Mouse (Mus musculus): Measurements from ENCODE around the gene Abat. TPM values are rescaled to one million over a fixed set of nuclear protein-coding genes. Genes with fewer than 3 reads are reported as not detected.

Gene Abat
- polyA plus RNA-seq, 2 experiments, result 19.1 to 23.2 TPM

DNA sequence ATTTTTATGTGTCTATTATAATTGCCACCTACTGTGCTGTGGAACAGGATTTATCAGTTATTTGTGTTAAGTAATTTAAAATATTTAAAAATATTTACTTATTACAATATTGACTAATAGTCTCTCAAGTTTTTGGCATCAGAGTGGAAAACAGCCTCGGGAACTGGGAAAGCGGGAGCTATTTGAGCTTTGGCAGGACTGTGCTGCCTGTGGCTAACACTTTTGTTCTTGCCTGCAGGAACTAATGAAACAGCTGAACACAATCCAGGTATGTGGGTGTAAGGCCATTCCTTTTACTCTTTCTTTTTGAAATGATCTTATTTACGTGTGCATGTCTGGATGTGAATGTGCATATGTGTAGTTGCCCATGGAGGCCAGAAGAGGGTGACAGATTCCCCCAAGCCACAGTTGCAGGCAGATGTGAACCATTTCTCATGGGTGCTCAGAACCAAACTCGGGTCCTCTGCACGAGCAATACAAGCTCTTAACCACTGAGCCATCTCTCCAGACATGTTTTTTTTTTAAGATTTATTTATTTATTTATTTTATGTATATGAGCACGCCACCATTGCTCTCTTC is 68.5 kb downstream of the Abat start:
- no peak for DNase-seq (ENCODE audit: low spot score)
- no peak for TF ChIP-seq POLR2A (IDR thresholded peaks at IDR 0.05; ENCODE audit: borderline replicate concordance, extremely low read depth, insufficient read depth, insufficient read length)

DNA sequence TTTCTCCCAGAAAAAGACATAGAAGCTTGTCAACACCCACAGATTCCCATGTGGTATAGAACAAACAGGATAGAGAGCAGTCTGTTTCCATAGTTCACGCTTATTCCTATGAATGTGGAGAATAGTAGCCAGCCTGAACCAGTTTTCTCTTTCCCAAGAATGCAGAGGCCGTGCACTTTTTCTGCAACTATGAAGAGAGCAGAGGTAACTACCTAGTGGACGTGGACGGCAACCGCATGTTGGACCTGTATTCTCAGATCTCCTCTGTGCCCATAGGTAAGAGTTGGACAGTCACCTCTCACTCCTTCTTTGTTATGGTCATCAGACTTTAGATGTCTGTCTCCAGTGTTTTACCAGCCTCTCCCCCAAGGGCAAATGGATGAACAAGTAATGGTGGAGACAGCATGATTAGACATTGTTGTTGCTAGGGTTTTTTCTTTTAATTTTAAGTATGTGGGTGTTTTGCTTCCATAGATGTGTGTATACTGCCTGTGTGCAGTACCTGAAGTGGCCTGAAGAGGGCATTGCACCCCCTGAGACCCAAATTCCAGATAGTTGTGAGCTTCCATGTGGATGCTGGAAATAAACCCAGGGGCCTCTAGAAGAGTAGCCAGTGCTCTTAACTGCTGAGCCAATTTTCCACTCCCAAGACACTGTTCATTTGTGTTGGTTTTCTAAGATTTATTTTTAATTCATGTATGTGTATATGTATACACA is 69.5 kb downstream of the Abat start:
- H3K4me3 ChIP-seq (replicated peaks; ENCODE audit: low read length), result no peak overlapping the region
- no peak overlapping the region for H3K4me2 ChIP-seq (replicated peaks; ENCODE audit: low read depth, low read length, severe bottlenecking)
- peaks cover 38% of the 10 kb centered on the region for H3K36me3 ChIP-seq (ENCODE audit: control insufficient read depth, insufficient read depth, low read length)
- H3K4me1 ChIP-seq (ENCODE audit: control insufficient read depth, insufficient read depth, low read length), result no peaks in the 10 kb centered on the region
- no peak for DNase-seq (ENCODE audit: low spot score)
- no peaks in the 10 kb centered on the region for H3K27me3 ChIP-seq (ENCODE audit: control insufficient read depth, insufficient read depth, low read length)
- TF ChIP-seq POLR2A (IDR thresholded peaks at IDR 0.05; ENCODE audit: borderline replicate concordance, extremely low read depth, insufficient read depth, insufficient read length), result no peak
- no peaks in the 10 kb centered on the region for H3K9me3 ChIP-seq (ENCODE audit: control insufficient read depth, low read length)
- no peak overlapping the region for H3K9ac ChIP-seq (ENCODE audit: low read depth, low read length, severe bottlenecking)
- ATAC-seq (ENCODE audit: low FRiP score, low read depth), result no peak
- 96% methylated on average over 5 of the region's 5 CpGs for WGBS
- H3K27ac ChIP-seq (replicated peaks; ENCODE audit: low read depth, low read length), result no peak overlapping the region

More for the DNA sequence above, 68.5 kb downstream of the Abat start:
- H3K9me3 ChIP-seq (ENCODE audit: control insufficient read depth, low read length), result no peaks in the 10 kb centered on the region
- no peak for ATAC-seq (ENCODE audit: low FRiP score, low read depth)
- H3K9ac ChIP-seq (ENCODE audit: low read depth, low read length, severe bottlenecking), result no peak overlapping the region
- H3K27ac ChIP-seq (replicated peaks; ENCODE audit: low read depth, low read length), result no peak overlapping the region
- H3K36me3 ChIP-seq (ENCODE audit: control insufficient read depth, insufficient read depth, low read length), result peaks cover 34% of the 10 kb centered on the region
- no peaks in the 10 kb centered on the region for H3K4me1 ChIP-seq (ENCODE audit: control insufficient read depth, insufficient read depth, low read length)
- WGBS, result 94% methylated on average over 6 of the region's 6 CpGs
- H3K4me2 ChIP-seq (replicated peaks; ENCODE audit: low read depth, low read length, severe bottlenecking), result no peak overlapping the region
- H3K4me3 ChIP-seq (replicated peaks; ENCODE audit: low read length), result no peak overlapping the region
- no peaks in the 10 kb centered on the region for H3K27me3 ChIP-seq (ENCODE audit: control insufficient read depth, insufficient read depth, low read length)

DNA sequence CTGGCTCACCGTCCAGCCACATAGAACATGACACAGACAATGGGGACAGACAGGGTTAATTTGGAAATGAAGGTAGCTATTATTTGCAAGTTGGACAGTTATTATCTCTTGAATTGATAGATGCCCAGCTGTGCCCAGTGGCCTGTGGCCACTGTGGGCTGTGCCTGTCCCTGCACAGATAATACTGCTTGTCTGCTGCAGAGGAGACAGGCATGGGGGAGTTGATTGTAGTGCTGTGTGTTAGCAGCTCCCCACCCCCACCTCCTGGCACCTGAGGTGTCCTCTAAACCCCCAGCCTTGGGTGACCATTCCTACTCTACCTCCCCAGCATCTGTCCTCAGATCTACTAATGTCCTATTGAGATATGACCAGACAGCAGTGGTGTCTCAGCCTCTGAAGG is 71.0 kb downstream of the Abat start:
- Histone ChIP-seq H3K4me3 (replicated peaks; ENCODE audit: low read length) (no peak overlapping the region), H3K36me3 (ENCODE audit: control insufficient read depth, insufficient read depth, low read length) (peaks cover 42% of the 10 kb centered on the region), H3K9ac (ENCODE audit: low read depth, low read length, severe bottlenecking) (no peak overlapping the region), H3K9me3 (ENCODE audit: control insufficient read depth, low read length) (no peaks in the 10 kb centered on the region), H3K27ac (replicated peaks; ENCODE audit: low read depth, low read length) (no peak overlapping the region), H3K27me3 (ENCODE audit: control insufficient read depth, insufficient read depth, low read length) (no peaks in the 10 kb centered on the region), H3K4me2 (replicated peaks; ENCODE audit: low read depth, low read length, severe bottlenecking) (no peak overlapping the region), H3K4me1 (ENCODE audit: control insufficient read depth, insufficient read depth, low read length) (no peaks in the 10 kb centered on the region)
- 86% methylated on average over 1 of the region's 1 CpGs for WGBS
- DNase-seq (ENCODE audit: low spot score) (no peak), ATAC-seq (ENCODE audit: low FRiP score, low read depth) (no peak)
- TF ChIP-seq POLR2A (IDR thresholded peaks at IDR 0.05; ENCODE audit: borderline replicate concordance, extremely low read depth, insufficient read depth, insufficient read length), result no peak

DNA sequence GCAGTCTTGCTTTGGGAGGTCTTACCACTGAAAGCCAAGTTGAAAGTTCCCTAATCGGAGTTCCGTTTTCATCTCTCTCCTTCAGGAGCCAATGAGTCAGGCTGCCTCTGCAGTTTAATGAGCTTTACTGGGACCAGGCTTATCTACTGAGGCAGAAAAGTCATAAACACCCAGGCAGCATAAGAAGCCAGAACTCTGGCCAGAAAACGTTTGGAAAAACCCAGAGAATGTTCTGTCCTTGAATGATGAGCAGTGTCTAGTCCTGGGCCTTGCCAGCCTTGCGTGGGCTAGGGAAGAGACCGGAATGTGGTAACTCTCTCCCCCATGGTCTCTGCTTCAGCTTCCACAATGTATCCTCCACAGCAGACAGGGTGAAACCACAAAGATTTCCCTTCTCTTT is 71.8 kb downstream of the Abat start:
- no peak for ATAC-seq (ENCODE audit: low FRiP score, low read depth)
- H3K27me3 ChIP-seq (ENCODE audit: control insufficient read depth, insufficient read depth, low read length), result no peaks in the 10 kb centered on the region
- H3K27ac ChIP-seq (replicated peaks; ENCODE audit: low read depth, low read length), result no peak overlapping the region
- H3K9me3 ChIP-seq (ENCODE audit: control insufficient read depth, low read length), result no peaks in the 10 kb centered on the region
- no peaks in the 10 kb centered on the region for H3K4me1 ChIP-seq (ENCODE audit: control insufficient read depth, insufficient read depth, low read length)
- DNase-seq (ENCODE audit: low spot score), result no peak
- 68% methylated on average over 5 of the region's 5 CpGs for WGBS
- no peak overlapping the region for H3K4me2 ChIP-seq (replicated peaks; ENCODE audit: low read depth, low read length, severe bottlenecking)
- H3K9ac ChIP-seq (ENCODE audit: low read depth, low read length, severe bottlenecking), result no peak overlapping the region
- peaks cover 49% of the 10 kb centered on the region for H3K36me3 ChIP-seq (ENCODE audit: control insufficient read depth, insufficient read depth, low read length)
- H3K4me3 ChIP-seq (replicated peaks; ENCODE audit: low read length), result no peak overlapping the region
- TF ChIP-seq POLR2A (IDR thresholded peaks at IDR 0.05; ENCODE audit: borderline replicate concordance, extremely low read depth, insufficient read depth, insufficient read length), result no peak

DNA sequence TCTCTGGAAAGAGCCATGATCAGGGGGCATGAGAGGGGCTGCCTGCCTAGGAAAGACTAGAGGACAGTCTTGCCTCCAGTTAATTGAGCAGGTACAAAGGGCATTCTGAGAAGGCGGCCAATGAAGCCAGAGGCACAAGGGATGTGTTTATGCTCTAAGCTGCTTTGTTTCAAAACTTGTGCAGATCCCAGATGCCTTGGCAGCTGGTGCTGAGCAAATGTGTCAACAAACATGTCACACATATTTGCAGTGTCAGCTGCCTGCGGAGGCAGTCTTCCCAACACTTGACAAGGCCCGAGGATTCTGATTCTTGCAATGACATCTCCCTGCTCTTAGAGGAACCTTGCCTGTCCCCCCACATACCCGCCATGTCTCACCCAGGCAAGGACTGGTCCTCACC is 82.2 kb downstream of the Abat start:
- Histone ChIP-seq H3K9me3 (ENCODE audit: control insufficient read depth, low read length) (no peaks in the 10 kb centered on the region), H3K27ac (replicated peaks; ENCODE audit: low read depth, low read length) (no peak overlapping the region), H3K4me2 (replicated peaks; ENCODE audit: low read depth, low read length, severe bottlenecking) (no peak overlapping the region), H3K9ac (ENCODE audit: low read depth, low read length, severe bottlenecking) (no peak overlapping the region), H3K4me1 (ENCODE audit: control insufficient read depth, insufficient read depth, low read length) (no peaks in the 10 kb centered on the region), H3K4me3 (replicated peaks; ENCODE audit: low read length) (no peak overlapping the region), H3K36me3 (ENCODE audit: control insufficient read depth, insufficient read depth, low read length) (peaks cover 5% of the 10 kb centered on the region), H3K27me3 (ENCODE audit: control insufficient read depth, insufficient read depth, low read length) (no peaks in the 10 kb centered on the region)
- WGBS, result 87% methylated on average over 4 of the region's 4 CpGs
- no peak for ATAC-seq (ENCODE audit: low FRiP score, low read depth)
- DNase-seq (ENCODE audit: low spot score), result no peak
- no peak for TF ChIP-seq POLR2A (IDR thresholded peaks at IDR 0.05; ENCODE audit: borderline replicate concordance, extremely low read depth, insufficient read depth, insufficient read length)

All from limb, embryonic 14.5 days (tissue).